Comparison of ENCODE assay signal across 10 mouse cellular contexts in the genomic region with DNA sequence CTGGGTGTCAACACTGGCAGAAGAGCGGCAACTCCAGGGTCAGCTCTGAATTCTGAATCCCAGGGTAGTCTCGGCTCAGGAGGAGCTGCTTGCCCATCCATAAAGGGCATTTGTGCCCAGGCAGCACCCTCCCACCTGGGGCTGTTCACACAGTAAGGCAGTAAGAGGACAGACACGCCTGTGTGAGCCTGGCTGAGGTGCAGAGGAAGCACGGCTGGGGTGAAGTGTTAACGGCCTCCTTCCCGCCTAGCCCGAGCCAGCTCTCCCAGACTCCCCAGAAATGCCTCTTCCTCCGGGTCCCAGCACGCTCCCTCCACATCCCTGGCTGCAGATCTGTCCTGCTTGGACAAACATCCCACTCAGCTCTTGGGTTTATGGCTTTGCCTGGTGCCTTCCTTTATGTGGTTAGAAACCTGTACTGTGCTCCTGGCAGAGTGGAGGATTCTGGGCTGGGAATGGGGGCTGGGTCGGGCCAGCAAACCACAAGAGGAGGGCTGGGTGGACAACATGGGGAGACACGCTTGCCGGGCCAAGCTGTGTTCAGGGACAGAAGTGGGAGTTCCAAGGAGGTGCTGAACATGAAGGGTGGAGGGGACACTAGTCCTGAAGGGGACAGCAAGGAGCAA. TPM values are rescaled to one million over a fixed set of nuclear protein-coding genes. Genes with fewer than 3 reads are reported as not detected.
DNase-seq lines count a peak whose midpoint lies in the region; ATAC-seq and TF ChIP-seq lines count a peak whose summit lies in the region.
"Had no signal": no experiment of that assay in that cellular context is flagged by ENCODE, and none has a peak within 500 bp of the region (broad histone marks: within the 10 kb centered on the region; RNA-seq: fewer than 3 reads in every experiment).

No protein-coding gene starts in this region.

- H3K9me3 ChIP-seq in heart, embryonic 16.5 days (replicated peaks; ENCODE audit: control insufficient read depth, low read length): no peaks in the 10 kb centered on the region
- H3K9me3 ChIP-seq in heart, embryonic 12.5 days (replicated peaks): no peaks in the 10 kb centered on the region
- no peaks in the 10 kb centered on the region for H3K9me3 ChIP-seq in G1E (replicated peaks)
- H3K9me3 ChIP-seq in limb, embryonic 12.5 days: no peaks in the 10 kb centered on the region
- H3K9me3 ChIP-seq: hindbrain, embryonic 15.5 days had no signal

- no peak overlapping the region for H3K4me2 ChIP-seq in heart, embryonic 16.5 days (ENCODE audit: low read depth, low read length)
- H3K4me2 ChIP-seq in heart, embryonic 12.5 days: no peak overlapping the region
- no peak overlapping the region for H3K4me2 ChIP-seq in limb, embryonic 12.5 days
- H3K4me2 ChIP-seq: hindbrain, embryonic 15.5 days had no signal

- WGBS in heart, embryonic 16.5 days: 54% methylated on average over 12 of the region's 12 CpGs
- WGBS in heart, embryonic 12.5 days: 44% methylated on average over 12 of the region's 12 CpGs
- 31% methylated on average over 12 of the region's 12 CpGs for WGBS in limb, embryonic 12.5 days

- H3K9ac ChIP-seq in heart, embryonic 16.5 days (ENCODE audit: low read length): no peak overlapping the region
- no peak overlapping the region for H3K9ac ChIP-seq in heart, embryonic 12.5 days
- H3K9ac ChIP-seq in limb, embryonic 12.5 days (replicated peaks): no peak overlapping the region
- H3K9ac ChIP-seq: hindbrain, embryonic 15.5 days had no signal

- H3K4me3 ChIP-seq in heart, embryonic 16.5 days (ENCODE audit: low read length): no peak overlapping the region
- no peak overlapping the region for H3K4me3 ChIP-seq in heart, embryonic 12.5 days
- H3K4me3 ChIP-seq in G1E (ENCODE audit: low read depth, low read length): peak overlapping the region; percentile 38; the same call in 1 of the 2 replicates
- H3K4me3 ChIP-seq in limb, embryonic 12.5 days (replicated peaks): no peak overlapping the region
- H3K4me3 ChIP-seq: hindbrain, embryonic 15.5 days had no signal

- TF ChIP-seq CTCF in G1E (IDR thresholded peaks at IDR 0.05; ENCODE audit: low read depth, low read length): no peak

- peaks cover 41% of the 10 kb centered on the region for H3K4me1 ChIP-seq in heart, embryonic 16.5 days (ENCODE audit: control insufficient read depth, insufficient read depth, low read length)
- peaks cover 71% of the 10 kb centered on the region for H3K4me1 ChIP-seq in heart, embryonic 12.5 days (replicated peaks)
- H3K4me1 ChIP-seq in G1E (ENCODE audit: insufficient read depth, low read depth, low read length): peaks cover 93% of the 10 kb centered on the region
- peaks cover 57% of the 10 kb centered on the region for H3K4me1 ChIP-seq in limb, embryonic 12.5 days (replicated peaks)

- H3K27ac ChIP-seq in heart, embryonic 16.5 days (ENCODE audit: low read length): peak overlapping the region; percentile 90
- H3K27ac ChIP-seq in heart, embryonic 12.5 days (ENCODE audit: poor library complexity, severe bottlenecking): no peak overlapping the region
- H3K27ac ChIP-seq in limb, embryonic 12.5 days: peak overlapping the region; percentile 57
- H3K27ac ChIP-seq: hindbrain, embryonic 15.5 days had no signal

- ATAC-seq in heart, embryonic 16.5 days (replicated peaks; ENCODE audit: extremely low read depth, insufficient read depth, low FRiP score): no peak
- no peak for ATAC-seq in heart, embryonic 12.5 days (ENCODE audit: insufficient number of reproducible peaks, low FRiP score)
- ATAC-seq in G1E (ENCODE audit: extremely low read depth, insufficient number of reproducible peaks, low FRiP score, poor library complexity, severe bottlenecking): no peak
- ATAC-seq in limb, embryonic 12.5 days (ENCODE audit: insufficient number of reproducible peaks, insufficient read depth, low FRiP score, low TSS enrichment, low read depth): peak; percentile 23; the same call in 1 of the 2 replicates

- H3K27me3 ChIP-seq in heart, embryonic 16.5 days (ENCODE audit: control insufficient read depth, insufficient read depth, low read length): no peaks in the 10 kb centered on the region
- H3K27me3 ChIP-seq in heart, embryonic 12.5 days (replicated peaks): no peaks in the 10 kb centered on the region; the same call in none of the 2 replicates
- H3K27me3 ChIP-seq in G1E (ENCODE audit: insufficient read depth, low read length): no peaks in the 10 kb centered on the region
- H3K27me3 ChIP-seq in limb, embryonic 12.5 days: no peaks in the 10 kb centered on the region
- H3K27me3 ChIP-seq: hindbrain, embryonic 15.5 days had no signal

- DNase-seq in G1E (ENCODE audit: low spot score): no peak
- peak; percentile 78 for DNase-seq in kidney, adult 11 months
- DNase-seq in embryo, embryonic 10 days (ENCODE audit: low spot score): no peak
- no peak for DNase-seq in urinary bladder, adult 18-20 months (ENCODE audit: low spot score in 2 of 2)
- no peak for DNase-seq in right cerebral cortex, postnatal 4 days
- DNase-seq: thymus, adult 18-20 months had no signal

- no peaks in the 10 kb centered on the region for H3K36me3 ChIP-seq in heart, embryonic 16.5 days (ENCODE audit: control insufficient read depth, insufficient read depth)
- no peaks in the 10 kb centered on the region for H3K36me3 ChIP-seq in heart, embryonic 12.5 days
- H3K36me3 ChIP-seq in G1E (replicated peaks): no peaks in the 10 kb centered on the region
- H3K36me3 ChIP-seq in limb, embryonic 12.5 days: no peaks in the 10 kb centered on the region
- H3K36me3 ChIP-seq: hindbrain, embryonic 15.5 days had no signal

RNA-seq across cellular contexts. Expression of gene Zfp36l2, which starts 44.4 kb away (rescaled TPM):
- 5.9 and 7.7 TPM in 2 replicates for polyA plus RNA-seq in heart, embryonic 16.5 days (2015; fragmentation: Nextera tagmentation; extraction: Ambion mirVana)
- 10.3 and 10.5 TPM in 2 replicates for polyA plus RNA-seq in heart, embryonic 12.5 days (2016; fragmentation: Nextera tagmentation; extraction: Ambion mirVana)
- total RNA-seq in G1E (2014; fragmentation: Nextera tagmentation): 417 and 437 TPM in 2 replicates
- total RNA-seq in G1E (2017): 112 TPM in 2 replicates
- 884 and 1,243 TPM in 2 replicates for polyA plus RNA-seq in G1E (2012)
- polyA plus RNA-seq in limb, embryonic 12.5 days (2016; fragmentation: Nextera tagmentation; extraction: Ambion mirVana): 27.9 and 32.7 TPM in 2 replicates

Comparison
In these comparisons a context has a peak if more than half of its experiments do, and no peak if none do; other contexts are left out.
1. RNA of gene Zfp36l2, which starts 44.4 kb away (polyA plus RNA-seq): 884 to 1,243 TPM in G1E; 27.9 to 32.7 TPM in limb, embryonic 12.5 days, 10.3 to 10.5 TPM in heart, embryonic 12.5 days and 5.9 to 7.7 TPM in heart, embryonic 16.5 days; every median in the first group is over 10 times any median in the second.